Mouse (Mus musculus) brown adipose tissue, adult 24 weeks (tissue): Measurements from ENCODE around the gene Ms4a15. TPM values are rescaled to one million over a fixed set of nuclear protein-coding genes. Genes with fewer than 3 reads are reported as not detected.
A peak's percentile ranks its signal among the peaks of the same experiment; 100 is the strongest.

Experiments used
- H3K27ac ChIP-seq: fragments of 200-500 bp; replicated peaks from 2 replicates; pipeline ENCODE4 v1.5.1; 2012; ENCODE audit warnings: low read depth, mild to moderate bottlenecking, low read length
- H3K4me1 ChIP-seq: fragments of 200-500 bp; 2 replicates; pipeline ENCODE4 v1.6.1; 2012; ENCODE audit warnings: low read length, mixed read lengths; ENCODE audit not compliant: control insufficient read depth, insufficient read depth, insufficient read length
- H3K4me3 ChIP-seq: fragments of 200-500 bp; 2 replicates; pipeline ENCODE4 v1.5.1; 2012; ENCODE audit warnings: low read depth, mild to moderate bottlenecking, low read length, moderate library complexity; ENCODE audit not compliant: insufficient read depth
- polyA plus RNA-seq: library from polyadenylated mRNA; stranded (reverse); fragments of >200 nt; gene quantifications from 2 replicates; pipeline ENCODE4 v1.2.4, GENCODE M21; 2012; ENCODE audit not compliant: missing spikeins, insufficient read depth, insufficient read length

Ms4a15 gene
- polyA plus RNA-seq, 1 experiment: not detected

- Histone ChIP-seq H3K27ac (no peak overlapping the region), H3K4me1 (no peaks in the 10 kb centered on the region), H3K4me3 (no peak overlapping the region)
Observed at GRCm38 (mm10) chr19:10975187-10975586, 17.9 kb downstream of the Ms4a15 start.

- no peak within 1 kb of the TSS for H3K4me3 ChIP-seq
- H3K27ac ChIP-seq: no peak within 1 kb of the TSS
Observed at GRCm38 (mm10) chr19:10974238-10974865, 18.7 kb downstream of the Ms4a15 start, which contains the start of gene Ms4a10. Gene Ms4a10 (minus strand): TSS chr19:10974670.

GRCm38 (mm10) chr19:10973187-10973586, 19.9 kb downstream of the Ms4a15 start:
- Histone ChIP-seq H3K4me3 (no peak overlapping the region), H3K4me1 (no peaks in the 10 kb centered on the region), H3K27ac (no peak overlapping the region)

More at GRCm38 (mm10) chr19:10974238-10974865, 18.7 kb downstream of the Ms4a15 start, which contains the start of gene Ms4a10:
- no peaks in the 10 kb centered on the region for H3K4me1 ChIP-seq

- no peaks in the 10 kb centered on the region for H3K4me1 ChIP-seq
Observed at GRCm38 (mm10) chr19:10972660-10973059, 20.4 kb downstream of the Ms4a15 start.

GRCm38 (mm10) chr19:10970457-10970856, 22.6 kb downstream of the Ms4a15 start:
- H3K27ac ChIP-seq: no peak overlapping the region
- no peaks in the 10 kb centered on the region for H3K4me1 ChIP-seq
- no peak overlapping the region for H3K4me3 ChIP-seq

More at GRCm38 (mm10) chr19:10972660-10973059, 20.4 kb downstream of the Ms4a15 start:
- Histone ChIP-seq H3K4me3 (no peak overlapping the region), H3K27ac (no peak overlapping the region)

- Histone ChIP-seq H3K27ac (no peak overlapping the region), H3K4me3 (no peak overlapping the region), H3K4me1 (no peaks in the 10 kb centered on the region)
Observed at GRCm38 (mm10) chr19:10968578-10968977, 24.5 kb downstream of the Ms4a15 start.

- Histone ChIP-seq H3K4me1 (no peaks in the 10 kb centered on the region), H3K4me3 (no peak overlapping the region), H3K27ac (no peak overlapping the region)
Observed at GRCm38 (mm10) chr19:10965721-10966120, 27.3 kb downstream of the Ms4a15 start.

- no peak overlapping the region for H3K27ac ChIP-seq
- H3K4me3 ChIP-seq: no peak overlapping the region
- H3K4me1 ChIP-seq: no peaks in the 10 kb centered on the region
Observed at GRCm38 (mm10) chr19:10959978-10960346, 33.1 kb downstream of the Ms4a15 start.

- Histone ChIP-seq H3K4me1 (no peaks in the 10 kb centered on the region), H3K4me3 (no peak overlapping the region), H3K27ac (no peak overlapping the region)
Observed at GRCm38 (mm10) chr19:10959085-10959977, 33.7 kb downstream of the Ms4a15 start.

GRCm38 (mm10) chr19:10952021-10952939, 40.8 kb downstream of the Ms4a15 start:
- Histone ChIP-seq H3K27ac (no peak overlapping the region), H3K4me3 (no peak overlapping the region), H3K4me1 (0 out of 2 replicates have a peak, but pooled peaks cover 7% of the 10 kb centered on the region)

- Histone ChIP-seq H3K4me1 (0 out of 2 replicates have a peak, but pooled peaks cover 7% of the 10 kb centered on the region), H3K27ac (no peak overlapping the region), H3K4me3 (peak overlapping the region; percentile 48)
Observed at GRCm38 (mm10) chr19:10949558-10949957, 43.5 kb downstream of the Ms4a15 start.

- H3K4me1 ChIP-seq: 0 out of 2 replicates have a peak, but pooled peaks cover 7% of the 10 kb centered on the region
- peak within 1 kb of the TSS; percentile 94 for H3K4me3 ChIP-seq
- H3K27ac ChIP-seq: 0 out of 2 replicates have a peak within 1 kb of the TSS, but pooled peaks have one; percentile 30
Observed at GRCm38 (mm10) chr19:10949112-10949511, 43.9 kb downstream of the Ms4a15 start, which contains the start of gene Ccdc86. Gene Ccdc86 (minus strand): TSS chr19:10949266.

GRCm38 (mm10) chr19:10948416-10948815, 44.6 kb downstream of the Ms4a15 start:
- Histone ChIP-seq H3K4me3 (peak overlapping the region; percentile 94), H3K27ac (no peak overlapping the region), H3K4me1 (0 out of 2 replicates have a peak, but pooled peaks cover 7% of the 10 kb centered on the region)

GRCm38 (mm10) chr19:10947219-10947618, 45.8 kb downstream of the Ms4a15 start:
- Histone ChIP-seq H3K27ac (no peak overlapping the region), H3K4me1 (0 out of 2 replicates have a peak, but pooled peaks cover 7% of the 10 kb centered on the region), H3K4me3 (peak overlapping the region; percentile 5; the same call in 1 of the 2 replicates)
